Mouse (Mus musculus) adrenal gland, adult 8-10 months (tissue): ENCODE measurements around the gene Svs5. TPM values are rescaled to one million over a fixed set of nuclear protein-coding genes. Genes with fewer than 3 reads are reported as not detected.
"Not testable (repeated sequence)": the region's sequence is repeated elsewhere in the genome, so short reads cannot be mapped to it uniquely, and the experiment has no call there.

Experiments
- DNase-seq: peaks from one replicate; pipeline ENCODE4 v3.0.0; 2022
- total RNA-seq, 4 experiments: library from RNA; stranded (reverse); gene quantifications; 2 replicates each; pipeline ENCODE4 v1.2.4; 2022

Gene Svs5
- total RNA-seq: 1 to 10 TPM in 3 of 4 experiments, under 1 TPM in 1; 0.51 to 2.4 (median 2.3) TPM

- DNase-seq: not testable (repeated sequence)
Measured at GRCm38 (mm10) chr2:164332440-164332839, at the start of gene Svs5. Gene Svs5, plus strand, starts transcription at chr2:164332740.

- DNase-seq: not testable (repeated sequence)
Measured at GRCm38 (mm10) chr2:164288968-164289367, 43.6 kb upstream of the Svs5 start, which contains the start of gene Svs3a. Gene Svs3a, plus strand, starts transcription at chr2:164289268.

GRCm38 (mm10) chr2:164312599-164312998 lies 19.9 kb upstream of the Svs5 start:
- DNase-seq: no peak

- DNase-seq: not testable (repeated sequence)
Measured at GRCm38 (mm10) chr2:164315460-164315859, 17.1 kb upstream of the Svs5 start.

- not testable (repeated sequence) for DNase-seq
Measured at GRCm38 (mm10) chr2:164316451-164316850, 16.1 kb upstream of the Svs5 start, which contains the start of gene Svs6. Gene Svs6, plus strand, starts transcription at chr2:164316751.

- no peak for DNase-seq
Measured at GRCm38 (mm10) chr2:164320983-164321382, 11.6 kb upstream of the Svs5 start.

DNA sequence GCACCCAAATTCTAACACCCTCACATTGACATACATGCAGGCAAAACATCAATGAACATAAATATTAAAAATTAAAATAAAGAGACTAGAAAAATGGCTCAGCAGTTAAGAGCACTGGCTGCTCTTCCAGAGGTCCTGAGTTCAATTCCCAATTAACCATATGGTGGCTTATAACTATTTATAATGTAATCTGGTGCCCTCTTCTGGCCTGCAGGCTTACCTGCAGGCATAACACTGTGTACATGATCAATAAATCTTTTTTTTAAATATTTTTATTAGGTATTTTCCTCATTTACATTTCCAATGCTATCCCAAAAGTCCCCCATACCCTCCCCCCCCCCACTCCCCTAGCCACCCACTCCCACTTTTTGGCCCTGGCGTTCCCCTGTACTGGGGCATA lies 11.2 kb downstream of the Svs5 start:
- not testable (repeated sequence) for DNase-seq

GRCm38 (mm10) chr2:164347697-164348096 lies 15.2 kb downstream of the Svs5 start:
- DNase-seq: not testable (repeated sequence)

DNA sequence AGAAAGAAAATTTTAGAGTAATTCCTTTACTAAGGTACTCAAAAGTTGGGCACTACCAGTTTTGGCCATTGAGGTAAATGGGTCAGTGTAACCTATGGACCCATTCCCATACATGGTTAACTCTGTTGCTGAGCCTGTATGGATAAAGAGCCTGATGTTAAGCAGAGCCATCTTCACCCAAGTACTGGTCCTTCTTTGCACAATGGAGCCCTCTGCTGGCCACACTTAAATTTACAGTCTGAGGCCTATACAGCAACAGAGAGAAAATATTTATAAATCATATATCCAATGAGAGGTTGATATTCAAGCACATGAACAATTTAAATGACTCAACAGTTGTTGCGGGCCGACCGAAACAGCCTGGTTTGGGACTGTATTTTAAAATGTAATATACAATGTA lies 16.4 kb downstream of the Svs5 start:
- no peak for DNase-seq

GRCm38 (mm10) chr2:164352697-164353096 lies 20.2 kb downstream of the Svs5 start:
- DNase-seq: no peak

DNA sequence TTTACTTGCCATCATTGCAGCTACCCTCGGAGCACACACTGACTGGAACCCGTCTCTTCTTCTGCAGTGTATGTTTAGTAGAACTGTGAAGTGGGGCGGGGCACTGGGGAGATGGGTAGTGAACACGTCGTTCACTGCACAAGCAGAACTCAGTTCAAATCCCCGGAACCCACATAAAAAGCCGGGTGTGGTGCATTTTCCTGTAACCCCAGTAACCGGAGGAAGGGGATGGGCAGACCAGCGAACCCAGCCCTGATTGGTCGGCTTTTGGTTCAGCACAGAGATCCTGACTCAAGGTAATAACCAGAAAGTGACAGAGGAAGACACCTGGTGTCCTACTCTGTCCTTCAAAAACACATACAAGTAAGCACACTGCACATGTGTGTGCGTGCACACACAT lies 20.8 kb downstream of the Svs5 start:
- DNase-seq: no peak

- DNase-seq: peak; percentile 10
Measured at GRCm38 (mm10) chr2:164356177-164356967, 23.8 kb downstream of the Svs5 start.

DNA sequence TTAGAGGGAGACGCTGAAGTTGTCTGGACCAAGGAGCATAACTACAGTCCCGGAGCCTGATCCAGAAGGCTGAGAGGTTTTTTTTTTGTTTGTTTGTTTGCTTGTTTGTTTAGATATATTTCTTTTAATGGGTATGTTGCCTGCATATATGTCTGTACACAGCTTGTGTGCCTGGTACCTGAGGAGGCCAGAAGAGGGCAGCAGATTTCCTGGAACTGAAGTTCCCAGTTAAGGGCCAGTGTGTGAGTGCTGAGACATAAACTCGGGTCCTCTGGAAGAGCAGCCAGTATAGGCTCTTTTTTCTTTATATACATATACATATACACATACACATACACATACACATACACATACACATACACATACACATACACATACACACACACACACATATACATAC lies 25.8 kb downstream of the Svs5 start:
- DNase-seq: no peak

- DNase-seq: no peak
Measured at GRCm38 (mm10) chr2:164359031-164359430, 26.5 kb downstream of the Svs5 start.

DNA sequence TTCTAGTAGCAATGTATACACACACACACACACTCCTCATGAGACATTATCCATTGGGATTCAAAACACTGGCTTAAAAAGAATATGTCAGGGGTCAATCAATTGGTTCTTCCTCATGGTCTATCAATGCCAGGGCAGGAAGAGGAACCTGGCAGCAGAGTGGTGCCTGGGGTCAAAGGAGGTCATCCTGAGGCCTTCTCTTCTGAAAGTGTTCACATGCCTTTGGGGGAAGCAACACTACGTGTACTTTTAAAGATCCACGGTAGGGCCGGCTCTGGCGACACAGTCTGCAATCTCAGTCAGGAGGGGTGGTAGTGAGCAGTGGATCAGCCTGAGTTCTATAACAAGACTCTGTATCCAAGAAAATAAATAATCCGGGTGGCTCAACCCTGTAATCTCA lies 27.1 kb downstream of the Svs5 start:
- no peak for DNase-seq

DNA sequence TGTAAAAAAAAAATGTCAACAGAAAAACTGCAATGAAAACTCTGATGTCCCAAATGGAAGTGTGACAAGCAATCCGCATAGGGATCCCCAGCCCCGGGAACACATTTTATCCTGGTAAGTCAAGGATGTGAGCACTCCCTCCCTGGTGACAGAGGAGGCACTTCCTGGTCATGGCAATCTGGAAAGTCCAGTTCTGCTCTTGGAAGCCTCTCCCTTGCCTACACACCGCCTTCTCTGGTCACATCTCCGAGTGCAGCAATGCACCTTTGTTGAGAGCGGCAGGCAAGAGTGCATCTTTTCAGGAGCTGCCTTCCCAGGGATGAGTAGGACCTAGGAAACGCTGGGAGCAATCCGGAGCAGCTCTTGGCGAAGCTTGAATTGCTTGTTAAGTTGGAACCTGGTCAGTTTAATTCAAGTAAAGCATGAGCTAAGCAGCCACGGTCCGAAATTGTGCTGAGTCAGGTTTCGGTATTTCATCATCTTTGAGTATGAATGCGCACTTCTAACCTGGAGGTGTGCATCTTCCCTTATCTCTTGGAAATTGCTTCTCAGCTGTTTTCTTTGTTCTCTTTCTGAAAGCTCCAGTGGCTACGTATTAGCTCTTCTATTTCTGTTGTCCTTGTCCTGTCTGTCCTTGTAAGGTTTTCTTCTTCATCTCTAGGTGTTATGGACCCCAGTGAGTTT lies 28.6 kb downstream of the Svs5 start:
- no peak for DNase-seq

GRCm38 (mm10) chr2:164366947-164367346 lies 34.4 kb downstream of the Svs5 start:
- DNase-seq: no peak

- no peak for DNase-seq
Measured at GRCm38 (mm10) chr2:164368620-164369105, 36.1 kb downstream of the Svs5 start.

- no peak for DNase-seq
Measured at GRCm38 (mm10) chr2:164371371-164371770, 38.8 kb downstream of the Svs5 start.

GRCm38 (mm10) chr2:164372408-164373053 lies 40.0 kb downstream of the Svs5 start:
- DNase-seq: no peak

DNA sequence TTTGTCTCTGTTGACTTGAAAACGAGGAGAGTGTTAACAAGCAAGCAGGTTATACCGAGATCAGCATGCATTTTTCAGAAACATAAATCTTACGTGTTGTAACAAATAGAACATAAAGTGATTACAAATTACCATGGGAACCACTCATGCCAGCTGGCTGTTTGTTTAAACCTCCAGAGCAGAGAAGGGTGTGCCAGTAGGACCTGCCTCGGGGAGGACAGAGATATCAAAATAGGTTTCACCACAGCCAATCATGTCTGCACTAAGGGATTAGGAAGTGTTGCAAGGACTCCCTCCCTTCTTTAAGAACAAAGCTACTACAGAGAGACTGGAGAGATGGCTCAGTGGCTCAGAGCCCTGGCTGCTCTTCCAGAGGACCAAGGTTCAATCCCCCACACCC lies 40.6 kb downstream of the Svs5 start:
- no peak for DNase-seq

- no peak for DNase-seq
Measured at GRCm38 (mm10) chr2:164377478-164378426, 45.2 kb downstream of the Svs5 start.
